Mouse (Mus musculus) embryo, embryonic 11.5 days (tissue): ENCODE data around the gene Armc10.
"Not testable (repeated sequence)": the region's sequence is repeated elsewhere in the genome, so short reads cannot be mapped to it uniquely, and the experiment has no call there.

Experiments used
- DNase-seq: peaks from one replicate; pipeline ENCODE4 v3.0.0-alpha.2; 2012; ENCODE audit warnings: low read depth, low spot score

Gene Armc10

DNA sequence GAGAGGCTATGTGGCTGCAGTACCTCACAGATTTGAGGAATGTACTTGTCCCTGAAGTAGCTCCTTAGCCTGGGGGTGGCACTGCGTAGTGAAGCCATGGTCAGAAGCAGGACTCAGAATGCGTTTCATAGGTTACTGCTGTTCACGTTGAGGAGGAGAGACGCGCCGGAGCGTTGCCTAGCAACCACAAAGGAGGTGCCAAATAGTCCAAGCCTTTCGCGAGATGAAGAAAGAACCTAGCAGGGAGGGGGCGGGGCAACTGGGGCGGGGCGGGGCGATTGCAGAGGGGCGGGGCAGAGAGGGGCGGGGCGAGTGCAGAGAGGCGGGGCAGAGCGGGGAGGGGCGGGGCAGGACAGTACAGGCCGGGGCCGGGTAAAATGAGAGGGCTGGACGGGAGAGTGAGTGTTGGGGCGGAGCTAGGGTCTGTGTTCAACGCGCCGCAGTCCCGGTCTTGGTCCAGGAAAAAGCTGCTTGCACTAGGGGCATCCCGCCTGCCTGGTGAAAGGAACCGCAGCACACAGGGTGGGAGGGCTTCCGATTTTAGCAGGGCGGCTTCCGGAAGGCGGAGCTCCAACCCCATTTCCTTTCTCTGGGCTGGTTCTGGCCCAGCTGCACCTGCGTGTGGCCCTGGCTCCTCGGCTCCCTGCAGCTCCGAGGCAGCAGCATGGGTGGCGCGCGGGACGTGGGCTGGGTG lies at the start of gene Armc10, which contains the start of gene Fbxl13:
TSS of gene Armc10 (plus strand) at position 375 of the 694 bp plus-strand sequence.
TSS of gene Fbxl13 (minus strand) at position 196 of the 694 bp plus-strand sequence.
- DNase-seq = peak; percentile 83

DNA sequence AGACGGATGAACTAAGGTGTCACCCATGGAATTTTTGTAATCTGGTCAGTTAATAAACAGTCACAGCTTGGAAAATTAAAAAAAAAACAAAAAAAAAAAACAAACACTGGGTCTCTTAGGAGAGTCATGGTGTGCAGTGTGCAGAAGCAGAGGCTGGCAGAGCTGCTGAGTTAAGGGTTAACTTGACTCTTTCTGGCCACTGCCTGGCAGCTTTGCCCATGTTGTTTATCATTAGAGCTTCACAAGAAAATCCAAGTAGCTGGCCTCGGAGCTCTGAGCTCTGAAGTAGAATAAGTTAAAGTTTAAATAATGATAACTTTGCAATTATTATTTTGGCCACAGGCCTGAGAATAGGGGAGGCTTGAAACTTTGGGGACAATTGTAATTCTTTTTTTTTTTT lies 46.1 kb upstream of the Armc10 start:
- DNase-seq = not testable (repeated sequence)

DNA sequence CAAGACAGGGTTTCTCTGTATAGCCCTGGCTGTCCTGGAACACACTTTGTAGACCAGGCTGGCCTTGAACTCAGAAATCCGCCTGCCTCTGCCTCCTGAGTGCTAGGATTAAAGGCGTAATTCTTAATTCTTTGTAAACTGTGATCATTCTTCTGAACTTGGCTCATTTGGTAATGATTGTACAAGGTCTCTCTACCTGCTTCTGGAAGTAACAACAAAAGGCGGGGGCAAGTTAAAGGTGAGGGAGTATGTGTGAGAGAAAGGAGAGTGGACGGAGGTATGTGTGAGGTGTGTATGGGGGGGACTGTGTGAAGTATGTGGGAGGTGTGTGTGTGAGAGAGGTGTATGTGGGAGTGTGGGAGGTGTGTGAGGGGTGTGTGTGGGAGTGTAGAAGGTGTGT lies 45.7 kb upstream of the Armc10 start:
- DNase-seq = no peak

GRCm38 (mm10) chr5:21605936-21606335 lies 39.7 kb upstream of the Armc10 start:
- DNase-seq = no peak

- no peak for DNase-seq
These were observed 37.0 kb upstream of the Armc10 start for GRCm38 (mm10) chr5:21608311-21609304.

DNA sequence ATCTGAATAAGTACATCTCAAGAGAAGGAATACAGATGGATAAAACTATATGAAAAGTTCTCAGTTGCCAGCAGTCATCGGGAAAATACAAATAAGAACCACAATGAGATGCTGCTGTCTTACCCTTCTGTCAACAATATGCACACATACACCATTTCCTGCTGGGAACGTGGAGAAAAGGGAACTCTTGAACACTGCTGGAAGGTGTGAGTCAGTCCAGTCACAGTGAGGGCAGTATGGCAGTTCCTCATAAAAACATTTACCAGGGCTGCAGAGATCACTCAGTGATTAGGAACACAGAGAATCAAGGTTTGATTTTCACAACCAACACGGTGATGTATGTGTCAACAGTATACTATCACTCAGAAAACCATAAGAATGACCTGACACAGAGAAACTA lies 34.6 kb upstream of the Armc10 start:
- no peak for DNase-seq

DNA sequence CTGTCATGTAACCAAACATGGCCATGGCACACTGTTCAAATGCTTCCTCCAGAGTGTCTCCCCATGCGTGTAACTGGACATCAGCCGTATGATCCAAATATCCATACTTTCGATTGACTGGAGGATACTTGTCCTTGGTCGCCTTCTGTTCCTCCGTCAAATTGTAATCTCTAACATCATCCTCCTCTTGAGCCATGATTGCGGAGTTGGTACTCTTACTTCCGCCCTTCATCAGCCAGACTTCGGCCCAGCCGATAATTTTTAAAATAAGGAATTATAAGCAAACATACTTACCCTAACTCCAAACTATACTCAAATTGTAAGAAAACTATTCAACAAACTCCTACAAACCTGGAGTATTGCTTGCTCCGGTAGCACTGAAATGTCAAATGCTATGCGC lies 31.3 kb upstream of the Armc10 start:
- not testable (repeated sequence) for DNase-seq

GRCm38 (mm10) chr5:21616450-21617009 lies 29.1 kb upstream of the Armc10 start:
- no peak for DNase-seq

DNA sequence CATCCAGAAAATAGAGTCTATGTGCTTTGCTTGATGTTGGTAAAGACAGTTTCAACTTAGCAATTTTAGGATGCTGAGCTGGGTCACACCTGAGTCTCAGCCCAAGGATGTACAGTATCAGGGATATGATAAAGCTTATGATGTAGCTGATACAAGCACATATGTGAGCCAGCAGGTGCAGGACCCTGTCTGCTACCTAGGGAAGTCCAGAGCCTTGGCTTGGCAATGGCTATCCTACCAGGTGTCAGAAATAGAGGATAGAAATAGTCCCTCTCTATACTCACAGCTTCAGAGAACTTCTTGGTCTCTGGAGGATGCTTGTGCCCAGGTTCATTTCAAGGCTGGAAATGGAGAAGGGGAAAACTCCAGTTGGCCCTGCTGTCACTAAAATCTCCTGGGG lies 19.7 kb upstream of the Armc10 start:
- no peak for DNase-seq

- no peak for DNase-seq
These were observed 4.7 kb upstream of the Armc10 start for GRCm38 (mm10) chr5:21640961-21641360.

GRCm38 (mm10) chr5:21643606-21644005 lies 2.0 kb upstream of the Armc10 start:
- DNase-seq = no peak

- no peak for DNase-seq
These were observed 648 bp upstream of the Armc10 start for GRCm38 (mm10) chr5:21644891-21645438.

- DNase-seq = no peak
These were observed 499 bp downstream of the Armc10 start for GRCm38 (mm10) chr5:21646133-21646491.

DNA sequence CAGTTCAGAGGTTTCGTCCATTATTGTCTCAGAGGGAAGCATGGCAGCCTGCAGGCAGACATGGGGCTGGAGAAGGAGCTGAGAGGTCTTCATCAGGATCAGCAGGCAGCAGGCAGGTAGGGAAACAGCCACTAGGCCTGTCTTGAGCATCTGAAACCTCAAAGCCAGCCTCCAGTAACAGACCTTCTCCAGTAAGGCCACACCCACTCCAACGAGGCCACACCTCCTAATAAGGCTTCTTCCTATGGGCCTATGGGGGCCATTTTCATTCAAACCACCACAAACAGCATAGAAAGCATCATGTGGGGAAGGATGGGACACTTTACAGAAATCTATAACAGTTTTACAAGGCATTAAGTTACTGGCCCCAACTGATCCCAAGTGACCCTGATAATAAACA lies 5.1 kb downstream of the Armc10 start:
- no peak for DNase-seq

GRCm38 (mm10) chr5:21651885-21652612 lies 6.4 kb downstream of the Armc10 start:
- DNase-seq = no peak

GRCm38 (mm10) chr5:21656912-21657311 lies 11.3 kb downstream of the Armc10 start:
- no peak for DNase-seq

GRCm38 (mm10) chr5:21658038-21658437 lies 12.4 kb downstream of the Armc10 start:
- no peak for DNase-seq

GRCm38 (mm10) chr5:21658623-21659395 lies 13.2 kb downstream of the Armc10 start:
- DNase-seq = peak; percentile 46

GRCm38 (mm10) chr5:21660850-21661249 lies 15.2 kb downstream of the Armc10 start:
- DNase-seq = no peak

- no peak for DNase-seq
These were observed 17.5 kb downstream of the Armc10 start for GRCm38 (mm10) chr5:21663081-21663480.
